Mouse (Mus musculus): ENCODE measurements at regions not wholly inside any gene's neighbourhood (a gene's known extent, or its start where the extent isn't known, plus 50 kb on each side); places are given as distances from the start of the nearest gene placed in this dataset.
A peak's percentile ranks its signal among the peaks of the same experiment; 100 is the strongest.

- DNase-seq, result no peak
Observed at GRCm38 (mm10) chr8:90499315-90499714, 151.2 kb upstream of the Tox3 start.

GRCm38 (mm10) chr8:90496658-90497163 is 148.6 kb upstream of the Tox3 start:
- DNase-seq, result no peak

- DNase-seq, result no peak
Observed at GRCm38 (mm10) chr8:90495943-90496371, 147.8 kb upstream of the Tox3 start.

DNA sequence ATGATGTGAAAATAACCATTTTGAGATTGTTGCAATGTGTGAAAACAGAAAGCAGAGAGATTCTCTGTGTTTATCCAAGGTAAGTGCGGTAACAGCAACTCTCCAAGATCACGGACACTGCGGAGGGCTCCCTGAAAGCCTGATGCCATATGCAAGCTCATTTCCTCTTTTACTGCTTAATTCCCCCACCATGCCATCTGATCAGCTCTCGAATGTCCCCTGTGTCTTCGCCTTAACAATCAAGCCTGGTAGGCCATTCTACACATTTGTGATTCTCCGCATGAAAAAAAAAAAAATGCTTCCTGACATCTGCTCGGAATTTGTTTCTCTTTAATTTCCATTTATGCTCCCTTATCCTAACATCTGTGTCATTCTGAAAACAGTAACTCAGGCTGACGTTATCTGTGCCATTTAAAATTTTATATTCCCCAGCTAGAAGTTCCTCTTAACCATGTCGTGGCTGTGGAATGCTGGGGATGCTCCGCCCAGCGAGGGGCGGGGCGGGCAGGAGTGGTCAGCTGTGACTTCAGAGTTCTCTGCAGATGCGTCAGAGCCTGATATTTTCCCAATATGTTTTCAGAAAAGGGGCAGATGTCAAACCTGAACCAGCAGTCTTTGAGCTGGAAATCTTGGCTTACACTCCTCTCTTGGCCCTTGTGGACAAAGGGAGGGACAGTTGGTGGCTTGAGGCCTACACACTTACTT is 144.5 kb upstream of the Tox3 start:
- DNase-seq, result peak in 1 of 2 experiments; percentile 3

DNA sequence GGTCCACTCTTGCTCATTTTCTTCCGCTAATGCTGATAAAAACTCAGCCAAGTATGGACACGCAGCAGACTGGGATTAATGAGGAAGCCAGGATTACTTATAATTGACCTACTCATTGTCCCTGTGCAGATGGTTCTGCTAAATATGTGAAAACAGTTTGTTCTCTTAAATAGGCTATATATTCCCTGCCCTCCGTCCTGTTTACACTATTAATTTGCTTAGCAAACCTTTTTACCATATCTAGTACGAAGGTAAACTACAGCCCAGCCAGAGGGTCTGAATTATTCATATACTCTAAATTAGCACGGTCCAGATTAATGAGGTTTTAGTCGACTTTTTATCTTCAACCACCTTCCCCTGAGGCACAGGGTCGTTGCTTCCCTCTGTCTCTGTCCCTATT is 143.5 kb upstream of the Tox3 start:
- no peak for DNase-seq

GRCm38 (mm10) chr8:90490734-90491441 is 142.7 kb upstream of the Tox3 start:
- no peak for DNase-seq

DNA sequence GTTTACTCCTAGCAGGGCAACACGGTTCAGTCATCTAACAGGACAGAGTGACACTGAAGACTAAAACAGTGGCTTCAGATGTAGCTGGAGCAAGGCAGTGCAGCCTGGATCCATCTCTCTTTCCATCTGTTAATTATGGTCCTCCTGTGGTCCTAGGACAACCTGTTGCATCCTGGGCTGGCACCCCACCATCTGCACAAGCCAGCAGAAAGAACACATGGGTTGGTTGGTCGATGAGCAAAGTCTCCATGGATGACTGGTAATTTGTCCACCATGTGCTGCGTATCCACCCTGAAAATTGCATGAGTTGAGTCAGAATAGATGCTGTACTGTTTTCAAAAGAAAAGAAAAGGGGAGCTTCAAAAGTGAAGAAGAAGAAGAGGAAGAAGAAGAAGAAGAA is 138.4 kb upstream of the Tox3 start:
- no peak for DNase-seq

DNA sequence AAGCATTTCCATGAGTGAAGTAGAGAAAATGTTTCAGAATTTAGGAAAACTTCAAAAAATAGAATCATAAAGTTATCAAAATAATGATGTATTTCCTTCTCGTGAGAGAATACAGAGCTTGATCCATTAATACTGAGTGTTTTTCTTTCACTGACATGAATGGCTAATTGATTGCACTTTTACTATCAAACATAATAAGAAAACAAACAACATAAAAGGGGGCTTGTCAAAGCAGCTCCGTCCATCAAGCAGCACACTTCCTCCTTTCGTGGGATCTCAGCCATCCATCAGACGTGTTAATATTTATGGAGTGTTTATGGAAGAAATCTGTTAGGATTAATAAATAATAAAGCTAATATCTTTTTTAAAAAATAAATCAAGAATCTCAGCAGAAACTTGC is 130.0 kb upstream of the Tox3 start:
- DNase-seq, result no peak

- DNase-seq, result no peak
Observed at GRCm38 (mm10) chr8:90474066-90474465, 125.9 kb upstream of the Tox3 start.

- no peak for DNase-seq
Observed at GRCm38 (mm10) chr8:90470826-90471225, 122.7 kb upstream of the Tox3 start.

GRCm38 (mm10) chr8:90463708-90464107 is 115.6 kb upstream of the Tox3 start:
- DNase-seq, result peak; percentile 13 to 59

GRCm38 (mm10) chr8:90455321-90455720 is 107.2 kb upstream of the Tox3 start:
- no peak for DNase-seq

DNA sequence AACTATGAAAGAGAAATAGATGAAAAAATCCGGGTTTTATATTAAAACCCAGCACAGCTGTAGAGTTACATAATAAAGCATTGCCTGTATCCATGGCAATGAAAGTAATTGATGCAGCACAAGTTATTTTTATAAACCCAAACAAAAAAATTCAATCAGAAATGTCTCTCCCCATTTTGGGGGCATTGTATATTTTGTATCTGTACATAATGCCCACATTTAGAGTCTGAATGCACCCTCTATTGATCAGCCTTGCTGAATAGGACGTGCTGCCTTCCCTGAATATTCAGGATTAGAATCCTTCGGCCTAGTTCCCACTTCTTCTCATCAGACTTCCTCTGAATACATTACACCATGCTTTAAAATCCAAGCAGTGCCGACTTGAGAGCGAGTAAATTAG is 106.0 kb upstream of the Tox3 start:
- DNase-seq, result no peak

DNA sequence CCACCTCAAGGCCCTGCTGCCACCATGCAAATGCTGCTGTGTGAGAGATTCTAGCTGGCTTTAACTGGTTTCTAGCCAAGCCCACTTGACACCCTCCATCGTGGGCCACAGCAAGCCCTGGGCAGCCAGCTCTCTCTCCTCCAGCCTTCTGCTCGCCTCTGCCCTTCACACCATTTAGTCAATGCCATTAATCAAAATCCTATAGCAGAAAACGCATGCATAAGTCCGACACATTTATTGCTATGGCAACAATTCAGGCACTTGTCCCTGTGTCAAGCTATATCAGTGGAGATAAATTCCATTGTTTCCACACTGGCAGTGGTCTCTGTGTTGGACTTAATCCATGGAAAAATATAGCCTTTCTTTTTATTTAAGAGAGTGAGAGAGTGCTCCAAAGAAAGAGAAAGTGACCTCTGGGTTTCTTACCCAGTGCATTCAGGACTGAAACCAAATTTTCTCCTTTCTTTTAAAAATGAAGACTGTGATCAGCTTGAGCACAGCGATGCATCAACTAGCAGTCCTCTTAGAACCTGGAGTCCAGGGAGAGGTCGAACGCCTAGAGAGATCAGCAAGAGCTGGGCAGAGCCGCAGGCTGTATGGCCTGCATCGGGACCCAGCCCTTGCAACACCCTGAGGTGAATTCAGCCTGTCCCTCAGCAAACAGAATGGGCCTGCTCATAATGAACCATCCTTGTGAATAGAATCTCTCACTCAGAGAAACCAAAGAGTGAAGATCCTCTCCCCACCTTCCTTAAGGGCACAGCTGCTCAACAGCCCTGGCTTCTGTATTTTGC is 93.1 kb upstream of the Tox3 start:
- no peak for DNase-seq

- DNase-seq, result no peak
Observed at GRCm38 (mm10) chr8:90414021-90414420, 65.9 kb upstream of the Tox3 start.
